8 mouse cellular contexts compared by ENCODE assay signal in the genomic region with DNA sequence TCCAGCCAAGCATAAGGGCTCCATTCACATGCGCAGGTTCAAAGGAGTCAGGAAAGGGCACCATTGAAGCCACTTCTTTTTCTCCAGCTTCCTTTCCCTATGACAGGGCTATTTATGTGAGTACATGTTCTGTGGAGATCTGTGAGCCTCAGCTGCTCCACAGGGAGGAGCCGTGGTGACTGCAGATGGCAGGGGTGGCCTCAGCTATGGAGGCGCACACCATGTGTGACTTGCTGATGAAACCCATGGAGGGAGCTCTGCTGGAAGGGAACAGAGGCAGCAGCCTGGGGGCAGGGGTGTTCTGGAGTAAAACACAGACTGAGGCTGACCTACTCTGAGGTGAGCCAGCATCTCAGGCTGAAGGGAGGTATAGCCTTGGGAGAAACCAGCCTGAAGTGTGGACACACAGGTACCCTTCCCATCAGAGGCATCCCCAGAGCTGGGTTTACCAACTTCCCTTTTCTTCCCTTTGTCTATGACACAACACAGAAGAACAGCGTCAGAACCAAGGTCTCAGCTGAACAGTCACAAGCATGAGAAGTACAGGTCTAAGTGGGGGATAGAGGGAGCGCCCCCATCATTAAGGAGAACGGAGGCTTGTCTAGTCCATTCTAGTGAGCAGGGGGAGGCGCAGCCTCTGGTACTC. TPM values are rescaled to one million over a fixed set of nuclear protein-coding genes. Genes with fewer than 3 reads are reported as not detected.
DNase-seq lines count a peak whose midpoint lies in the region; ATAC-seq and TF ChIP-seq lines count a peak whose summit lies in the region.

No protein-coding gene starts in this region.

- no peak for ATAC-seq in kidney, embryonic 16.5 days (ENCODE audit: low FRiP score, low TSS enrichment)
- no peak for ATAC-seq in intestine, embryonic 14.5 days (replicated peaks; ENCODE audit: low FRiP score, low TSS enrichment, low read depth)
- ATAC-seq in megakaryocyte progenitor cell, adult 5-6 weeks (replicated peaks; ENCODE audit: poor library complexity): peak; percentile 59

- peak overlapping the region; percentile 78 for H3K27ac ChIP-seq in kidney, embryonic 16.5 days (ENCODE audit: low read length)
- H3K27ac ChIP-seq in cortical plate, adult 2 months (ENCODE audit: insufficient read depth, low read length): 0 out of 2 replicates have a peak overlapping the region, but pooled peaks have one; percentile 17
- peak overlapping the region; percentile 94 for H3K27ac ChIP-seq in intestine, embryonic 14.5 days (ENCODE audit: low read depth)

- 76% methylated on average over 7 of the region's 7 CpGs for WGBS in kidney, embryonic 16.5 days
- 80% methylated on average over 7 of the region's 7 CpGs for WGBS in intestine, embryonic 14.5 days

- no peak overlapping the region for H3K4me2 ChIP-seq in kidney, embryonic 16.5 days (replicated peaks; ENCODE audit: low read depth, low read length)
- no peak overlapping the region for H3K4me2 ChIP-seq in intestine, embryonic 14.5 days (ENCODE audit: low read length)

- no peak for TF ChIP-seq POLR2A in cortical plate, adult 2 months (IDR thresholded peaks at IDR 0.05; ENCODE audit: extremely low read depth, insufficient read depth, low read length)

- DNase-seq in kidney, postnatal 14 days: no peak
- no peak for DNase-seq in intestine, embryonic 14.5 days (ENCODE audit: low spot score)
- DNase-seq in adrenal gland, postnatal 36 days: no peak
- DNase-seq in urinary bladder, postnatal 14 days (ENCODE audit: low spot score): no peak
- no peak for DNase-seq in adrenal gland, adult 2 months

- TF ChIP-seq CTCF in cortical plate, adult 2 months (IDR thresholded peaks at IDR 0.05; ENCODE audit: extremely low read depth, insufficient read depth, low read length): 0 out of 2 replicates have a peak, but pooled peaks have one; percentile 0

- H3K9me3 ChIP-seq in kidney, embryonic 16.5 days (ENCODE audit: low read length): no peaks in the 10 kb centered on the region
- no peaks in the 10 kb centered on the region for H3K9me3 ChIP-seq in intestine, embryonic 14.5 days (ENCODE audit: control insufficient read depth, low read length)

- peaks cover 13% of the 10 kb centered on the region for H3K36me3 ChIP-seq in kidney, embryonic 16.5 days (ENCODE audit: insufficient read depth, low read length)
- H3K36me3 ChIP-seq in intestine, embryonic 14.5 days (ENCODE audit: control insufficient read depth, insufficient read depth, low read length): peaks cover 21% of the 10 kb centered on the region; the same call in 1 of the 2 replicates

- no peaks in the 10 kb centered on the region for H3K27me3 ChIP-seq in kidney, embryonic 16.5 days (ENCODE audit: insufficient read depth, low read length)
- H3K27me3 ChIP-seq in intestine, embryonic 14.5 days (replicated peaks; ENCODE audit: control insufficient read depth, insufficient read depth, low read length): no peaks in the 10 kb centered on the region

- H3K9ac ChIP-seq in kidney, embryonic 16.5 days (replicated peaks; ENCODE audit: low read length): peak overlapping the region; percentile 32; the same call in 1 of the 2 replicates
- no peak overlapping the region for H3K9ac ChIP-seq in intestine, embryonic 14.5 days (ENCODE audit: low read length)

- no peak overlapping the region for H3K4me3 ChIP-seq in kidney, embryonic 16.5 days (ENCODE audit: low read length)
- H3K4me3 ChIP-seq in cortical plate, adult 2 months (ENCODE audit: insufficient read depth, low read length): no peak overlapping the region
- no peak overlapping the region for H3K4me3 ChIP-seq in intestine, embryonic 14.5 days (ENCODE audit: low read depth, low read length)

- H3K4me1 ChIP-seq in kidney, embryonic 16.5 days (ENCODE audit: insufficient read depth, low read length): peaks cover 70% of the 10 kb centered on the region
- peaks cover 14% of the 10 kb centered on the region for H3K4me1 ChIP-seq in cortical plate, adult 2 months (ENCODE audit: control insufficient read depth, insufficient read depth, low read length)
- H3K4me1 ChIP-seq in intestine, embryonic 14.5 days (replicated peaks; ENCODE audit: control insufficient read depth, insufficient read depth, low read length): peaks cover 67% of the 10 kb centered on the region

RNA-seq across cellular contexts. Expression of a gene that starts 36.5 kb away (rescaled TPM):
- polyA plus RNA-seq in kidney, embryonic 16.5 days (2015; fragmentation: Nextera tagmentation; extraction: Ambion mirVana): 122 and 126 TPM in 2 replicates
- polyA plus RNA-seq in cortical plate, adult 2 months (2012; rRNA removed): 66.1 and 70.5 TPM in 2 replicates
- polyA plus RNA-seq in intestine, embryonic 14.5 days (2014; fragmentation: Nextera tagmentation; extraction: Ambion mirVana): 185 and 200 TPM in 2 replicates
- total RNA-seq in megakaryocyte progenitor cell, adult 5-6 weeks (2015): 59.7 and 63.9 TPM in 2 replicates
- total RNA-seq in megakaryocyte progenitor cell, adult 5-6 weeks (2017): 81.8 and 83.9 TPM in 2 replicates
- total RNA-seq in adrenal gland, postnatal 36 days (2021): 10 to 100 TPM; 47.9 to 60.1 TPM
- total RNA-seq in adrenal gland, adult 2 months (2021): 10 to 100 TPM; 43.3 to 75.5 TPM
- polyA plus RNA-seq in adrenal gland, adult 2 months (2012; rRNA removed): 29.1 and 31.3 TPM in 2 replicates

RNA-seq across cellular contexts. Expression of a gene that starts 39.6 kb away (rescaled TPM):
- 2.4 TPM in 2 replicates for polyA plus RNA-seq in kidney, embryonic 16.5 days (2015; fragmentation: Nextera tagmentation; extraction: Ambion mirVana)
- 43.5 TPM in 2 replicates for polyA plus RNA-seq in cortical plate, adult 2 months (2012; rRNA removed)
- polyA plus RNA-seq in intestine, embryonic 14.5 days (2014; fragmentation: Nextera tagmentation; extraction: Ambion mirVana): 4.0 and 4.7 TPM in 2 replicates
- 244 and 245 TPM in 2 replicates for total RNA-seq in megakaryocyte progenitor cell, adult 5-6 weeks (2015)
- total RNA-seq in megakaryocyte progenitor cell, adult 5-6 weeks (2017): 82.0 and 99.0 TPM in 2 replicates
- 1 to 10 TPM; 2.5 to 4.1 TPM for total RNA-seq in adrenal gland, postnatal 36 days (2021)
- total RNA-seq in adrenal gland, adult 2 months (2021): 1 to 10 TPM; 5.1 to 6.5 TPM
- 16.3 and 18.0 TPM in 2 replicates for polyA plus RNA-seq in adrenal gland, adult 2 months (2012; rRNA removed)

Comparison
In these comparisons a context has a peak if more than half of its experiments do, and no peak if none do; other contexts are left out.
1. H3K27ac ChIP-seq: peak in every context shown above with its lines; median percentile 94 in intestine, embryonic 14.5 days; 78 in kidney, embryonic 16.5 days; 17 in cortical plate, adult 2 months.